In genomic region chr15:30172391-30173281, GRCm38 (mm10) we compare ENCODE assay signal across 8 mouse cellular contexts. TPM values are rescaled to one million over a fixed set of nuclear protein-coding genes. Genes with fewer than 3 reads are reported as not detected.
A peak's percentile ranks its signal among the peaks of the same experiment; 100 is the strongest.
DNase-seq lines count a peak whose midpoint lies in the region; ATAC-seq and TF ChIP-seq lines count a peak whose summit lies in the region.

Ctnnd2 (plus strand) TSS chr15:30172593.

- no peaks in the 10 kb centered on the region for H3K4me1 ChIP-seq in ES-Bruce4 (ENCODE audit: control insufficient read depth, insufficient read depth, low read length)
- no peaks in the 10 kb centered on the region for H3K4me1 ChIP-seq in embryonic fibroblast, embryonic 13.5 days (ENCODE audit: control insufficient read depth, insufficient read depth, low read length)
- peaks cover 15% of the 10 kb centered on the region for H3K4me1 ChIP-seq in hindbrain, embryonic 12.5 days
- 0 out of 2 replicates have a peak, but pooled peaks cover 9% of the 10 kb centered on the region for H3K4me1 ChIP-seq in lung, embryonic 15.5 days

- TF ChIP-seq POLR2A in ES-Bruce4 (IDR thresholded peaks at IDR 0.05; ENCODE audit: insufficient read depth, low read length) = no peak
- no peak for TF ChIP-seq POLR2A in embryonic fibroblast, embryonic 13.5 days (IDR thresholded peaks at IDR 0.05; ENCODE audit: low read depth, low read length)

- H3K4me3 ChIP-seq in ES-Bruce4 (ENCODE audit: low read depth, low read length) = peak within 1 kb of the TSS; percentile 82
- peak within 1 kb of the TSS; percentile 59 for H3K4me3 ChIP-seq in embryonic fibroblast, embryonic 13.5 days (ENCODE audit: insufficient read depth, low read length)
- peak within 1 kb of the TSS; percentile 79 for H3K4me3 ChIP-seq in hindbrain, embryonic 12.5 days
- H3K4me3 ChIP-seq in lung, embryonic 15.5 days = peak within 1 kb of the TSS; percentile 58

- peak; percentile 90 for ATAC-seq in hindbrain, embryonic 12.5 days (ENCODE audit: low FRiP score)
- peak; percentile 81 for ATAC-seq in lung, embryonic 15.5 days (ENCODE audit: borderline replicate concordance, extremely low read depth, low FRiP score, low TSS enrichment)
- no peak for ATAC-seq in megakaryocyte-erythroid progenitor cell, adult 5-6 weeks (replicated peaks; ENCODE audit: low FRiP score, low TSS enrichment, poor library complexity, severe bottlenecking)

- TF ChIP-seq EP300 in ES-Bruce4 (IDR thresholded peaks at IDR 0.05; ENCODE audit: insufficient read depth, low read depth, low read length) = no peak

- H3K36me3 ChIP-seq in ES-Bruce4 (ENCODE audit: control insufficient read depth, insufficient read depth, low read length, poor library complexity, severe bottlenecking) = no peaks in the 10 kb centered on the region
- H3K36me3 ChIP-seq in hindbrain, embryonic 12.5 days = no peaks in the 10 kb centered on the region
- no peaks in the 10 kb centered on the region for H3K36me3 ChIP-seq in lung, embryonic 15.5 days

- WGBS in hindbrain, embryonic 12.5 days = under 1% methylated on average over 128 of the region's 136 CpGs
- WGBS in lung, embryonic 15.5 days = under 1% methylated on average over 102 of the region's 136 CpGs

- peak within 1 kb of the TSS; percentile 71 for H3K9ac ChIP-seq in ES-Bruce4 (ENCODE audit: low read depth, poor library complexity, severe bottlenecking)
- H3K9ac ChIP-seq in hindbrain, embryonic 12.5 days = peak within 1 kb of the TSS; percentile 87
- peak within 1 kb of the TSS; percentile 46 for H3K9ac ChIP-seq in lung, embryonic 15.5 days

- no peaks in the 10 kb centered on the region for H3K9me3 ChIP-seq in ES-Bruce4 (replicated peaks; ENCODE audit: control insufficient read depth, insufficient read depth, low read length, poor library complexity, severe bottlenecking)
- H3K9me3 ChIP-seq in hindbrain, embryonic 12.5 days (replicated peaks) = no peaks in the 10 kb centered on the region
- no peaks in the 10 kb centered on the region for H3K9me3 ChIP-seq in lung, embryonic 15.5 days

- peak within 1 kb of the TSS; percentile 71 for H3K4me2 ChIP-seq in hindbrain, embryonic 12.5 days (replicated peaks)
- peak within 1 kb of the TSS; percentile 91 for H3K4me2 ChIP-seq in lung, embryonic 15.5 days

- peak; percentile 97 for DNase-seq in brain, adult 2 months (ENCODE audit: low read depth, low spot score)
- DNase-seq in layer of hippocampus, postnatal 25 days (ENCODE audit: extremely low spot score in 1 of 2, low spot score in 1 of 2) = peak; percentile 70 to 81
- peak; percentile 70 for DNase-seq in retina, postnatal 7 days (ENCODE audit: low read depth, low spot score)

- H3K27me3 ChIP-seq in ES-Bruce4 (ENCODE audit: control insufficient read depth, insufficient read depth, low read length, poor library complexity, severe bottlenecking) = peaks cover 15% of the 10 kb centered on the region
- 0 out of 2 replicates have a peak, but pooled peaks cover 5% of the 10 kb centered on the region for H3K27me3 ChIP-seq in hindbrain, embryonic 12.5 days
- peaks cover 37% of the 10 kb centered on the region for H3K27me3 ChIP-seq in lung, embryonic 15.5 days

- H3K27ac ChIP-seq in ES-Bruce4 (ENCODE audit: insufficient read depth, low read length) = no peak within 1 kb of the TSS
- no peak within 1 kb of the TSS for H3K27ac ChIP-seq in embryonic fibroblast, embryonic 13.5 days (ENCODE audit: insufficient read depth, low read length)
- H3K27ac ChIP-seq in hindbrain, embryonic 12.5 days = peak within 1 kb of the TSS; percentile 98
- H3K27ac ChIP-seq in lung, embryonic 15.5 days = peak within 1 kb of the TSS; percentile 69

- TF ChIP-seq CTCF in ES-Bruce4 (IDR thresholded peaks at IDR 0.05; ENCODE audit: low read depth, low read length) = no peak
- TF ChIP-seq CTCF in embryonic fibroblast, embryonic 13.5 days (IDR thresholded peaks at IDR 0.05; ENCODE audit: borderline replicate concordance, insufficient read depth, low read length) = no peak

RNA-seq across cellular contexts. Expression of gene Ctnnd2, which starts in this region (rescaled TPM):
- 2.3 and 2.4 TPM in 2 replicates for polyA plus RNA-seq in ES-Bruce4 (2011; ENCODE audit: insufficient read depth, insufficient read length, low read depth, missing spikeins)
- polyA plus RNA-seq in embryonic fibroblast, embryonic 13.5 days (2011; ENCODE audit: insufficient read length, low read depth, missing spikeins) = 6.5 and 8.6 TPM in 2 replicates
- polyA plus RNA-seq in hindbrain, embryonic 12.5 days (2016; fragmentation: Nextera tagmentation; extraction: Ambion mirVana) = 42.1 and 42.4 TPM in 2 replicates
- total RNA-seq in layer of hippocampus, postnatal 25 days (2021) = 100 to 1,000 TPM; 212 to 235 TPM
- polyA plus RNA-seq in lung, embryonic 15.5 days (2015; fragmentation: Nextera tagmentation; extraction: Ambion mirVana) = 15.4 and 18.9 TPM in 2 replicates
- 0.99 TPM in 1 of 2 replicates, not detected in the other for total RNA-seq in megakaryocyte-erythroid progenitor cell, adult 5-6 weeks (2014; fragmentation: Nextera tagmentation)
- 4.1 TPM in 1 of 2 replicates, not detected in the other for total RNA-seq in megakaryocyte-erythroid progenitor cell, adult 5-6 weeks (2017)

Comparison
In these comparisons a context has a peak if more than half of its experiments do, and no peak if none do; other contexts are left out.
1. RNA of gene Ctnnd2 (total RNA-seq): 212 to 235 TPM in layer of hippocampus, postnatal 25 days; 0.99 to 4.1 TPM in megakaryocyte-erythroid progenitor cell, adult 5-6 weeks; every median in the first group is over 10 times any median in the second.
2. H3K27ac ChIP-seq: peak in hindbrain, embryonic 12.5 days (single experiment) and lung, embryonic 15.5 days (single experiment); none in ES-Bruce4 (single experiment) and embryonic fibroblast, embryonic 13.5 days (single experiment).
3. Peak in every context shown above with its lines, with median percentiles within 50 percentile points of each other: H3K4me3 ChIP-seq, H3K9ac ChIP-seq and DNase-seq.